Mouse (Mus musculus) bone marrow, adult 2 months (tissue): Measurements from ENCODE around the gene Ryr2. TPM values are rescaled to one million over a fixed set of nuclear protein-coding genes. Genes with fewer than 3 reads are reported as not detected.

Experiments used
- H3K27ac ChIP-seq: fragments of 200-500 bp; 2 replicates; pipeline ENCODE4 v1.5.1; 2012; ENCODE audit warnings: low read depth, mild to moderate bottlenecking, control low read depth, inconsistent platforms, low read length; ENCODE audit not compliant: control insufficient read depth, poor library complexity, insufficient read depth
- H3K4me1 ChIP-seq: fragments of 200-500 bp; 2 replicates; pipeline ENCODE4 v1.6.1; 2011; ENCODE audit warnings: low read length; ENCODE audit not compliant: control insufficient read depth, insufficient read depth
- H3K4me3 ChIP-seq: fragments of 200-500 bp; replicated peaks from 2 replicates; pipeline ENCODE3; 2011; ENCODE audit warnings: mild to moderate bottlenecking, low read depth, low read length, control low read depth; ENCODE audit not compliant: control insufficient read depth
- CTCF ChIP-seq: fragments of 200-500 bp; IDR thresholded peaks from 2 replicates; pipeline ENCODE4 v1.5.1; 2011; ENCODE audit warnings: low read length, control low read depth; ENCODE audit not compliant: control insufficient read depth, insufficient read depth
- POLR2A ChIP-seq: fragments of 200-500 bp; IDR thresholded peaks from 2 replicates; pipeline ENCODE4 v1.6.1; 2011; ENCODE audit warnings: low read depth, mild to moderate bottlenecking, control low read depth, low read length, borderline replicate concordance; ENCODE audit not compliant: control insufficient read depth
- WGBS: fragments of 180-500 bp; shearing (Covaris S2); methylation state at CpG from one replicate; pipeline ENCODE4 v1.1.7; 2018; 5-methylcytosine and 5-hydroxymethylcytosine counted together
- polyA plus RNA-seq: library from polyadenylated mRNA; stranded (reverse); fragments of >200 nt; gene quantifications from 2 replicates; pipeline ENCODE4 v1.2.4, GENCODE M21; 2011; ENCODE audit warnings: low replicate concordance; ENCODE audit not compliant: missing spikeins, insufficient read depth, insufficient read length

Gene Ryr2
- polyA plus RNA-seq, 1 experiment, result 1.6 TPM

GRCm38 (mm10) chr13:11782411-11783155 lies 324.2 kb downstream of the Ryr2 start:
- no peak overlapping the region for H3K4me3 ChIP-seq
- TF ChIP-seq CTCF, result no peak
- TF ChIP-seq POLR2A, result no peak
- no peak overlapping the region for H3K27ac ChIP-seq
- H3K4me1 ChIP-seq, result no peaks in the 10 kb centered on the region
- 75% methylated on average over 3 of the region's 3 CpGs for WGBS

- TF ChIP-seq CTCF, result no peak
- TF ChIP-seq POLR2A, result no peak
- Histone ChIP-seq H3K4me3 (no peak overlapping the region), H3K4me1 (no peaks in the 10 kb centered on the region), H3K27ac (no peak overlapping the region)
- WGBS, result 68% methylated on average over 2 of the region's 2 CpGs
Measured at GRCm38 (mm10) chr13:11781065-11781464, 325.7 kb downstream of the Ryr2 start.

- no peak overlapping the region for H3K27ac ChIP-seq
- TF ChIP-seq POLR2A (no peak), CTCF (no peak)
- H3K4me3 ChIP-seq, result no peak overlapping the region
- WGBS, result 77% methylated on average over 6 of the region's 6 CpGs
- H3K4me1 ChIP-seq, result no peaks in the 10 kb centered on the region
Measured at GRCm38 (mm10) chr13:11777726-11778125, 329.0 kb downstream of the Ryr2 start.

- H3K4me1 ChIP-seq, result no peaks in the 10 kb centered on the region
- 87% methylated on average over 8 of the region's 8 CpGs for WGBS
- no peak for TF ChIP-seq CTCF
- no peak for TF ChIP-seq POLR2A
Measured at GRCm38 (mm10) chr13:11772173-11772572, 334.6 kb downstream of the Ryr2 start.

DNA sequence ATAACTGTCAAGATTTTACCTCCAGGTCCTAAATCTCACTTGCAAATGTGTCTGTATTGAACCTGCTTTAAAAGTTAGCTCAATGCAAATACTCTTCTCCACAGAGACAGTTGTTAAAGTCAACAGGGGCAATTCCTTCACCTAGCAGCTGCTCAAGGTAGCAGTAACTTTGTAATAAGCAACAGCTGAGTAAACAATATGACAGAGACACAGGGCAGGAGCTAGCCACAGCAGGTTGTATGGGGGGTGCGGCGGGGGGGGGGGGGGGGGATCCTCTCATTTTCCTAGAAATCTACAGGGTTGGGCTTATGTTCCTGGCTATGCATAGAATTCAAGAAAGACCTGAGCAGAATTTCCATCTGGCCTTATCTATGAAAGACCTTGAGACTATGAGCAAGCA lies 339.8 kb downstream of the Ryr2 start:
- H3K4me3 ChIP-seq, result no peak overlapping the region
- no peaks in the 10 kb centered on the region for H3K4me1 ChIP-seq
- 76% methylated on average over 2 of the region's 2 CpGs for WGBS
- TF ChIP-seq POLR2A, result no peak
- no peak for TF ChIP-seq CTCF
- no peak overlapping the region for H3K27ac ChIP-seq

More at GRCm38 (mm10) chr13:11772173-11772572, 334.6 kb downstream of the Ryr2 start:
- no peak overlapping the region for H3K27ac ChIP-seq
- H3K4me3 ChIP-seq, result no peak overlapping the region

- WGBS, result 84% methylated on average over 4 of the region's 4 CpGs
- Histone ChIP-seq H3K4me3 (no peak overlapping the region), H3K27ac (no peak overlapping the region), H3K4me1 (no peaks in the 10 kb centered on the region)
- TF ChIP-seq CTCF, result no peak
- no peak for TF ChIP-seq POLR2A
Measured at GRCm38 (mm10) chr13:11763925-11764324, 342.8 kb downstream of the Ryr2 start.

- TF ChIP-seq CTCF (no peak), POLR2A (no peak)
- Histone ChIP-seq H3K27ac (no peak overlapping the region), H3K4me1 (no peaks in the 10 kb centered on the region), H3K4me3 (no peak overlapping the region)
- WGBS, result 72% methylated on average over 3 of the region's 3 CpGs
Measured at GRCm38 (mm10) chr13:11763104-11763503, 343.6 kb downstream of the Ryr2 start.

GRCm38 (mm10) chr13:11757894-11758293 lies 348.9 kb downstream of the Ryr2 start:
- TF ChIP-seq CTCF (no peak), POLR2A (no peak)
- 73% methylated on average over 7 of the region's 7 CpGs for WGBS

GRCm38 (mm10) chr13:11745479-11745878 lies 361.3 kb downstream of the Ryr2 start:
- WGBS, result 80% methylated on average over 9 of the region's 9 CpGs
- no peak overlapping the region for H3K27ac ChIP-seq
- H3K4me3 ChIP-seq, result no peak overlapping the region
- TF ChIP-seq POLR2A (no peak), CTCF (no peak)
- H3K4me1 ChIP-seq, result no peaks in the 10 kb centered on the region

More at GRCm38 (mm10) chr13:11757894-11758293, 348.9 kb downstream of the Ryr2 start:
- Histone ChIP-seq H3K27ac (no peak overlapping the region), H3K4me1 (no peaks in the 10 kb centered on the region), H3K4me3 (no peak overlapping the region)
